Mouse (Mus musculus) cerebellum, postnatal 25 days (tissue): ENCODE results near the gene Mob3b.

Source experiments
- DNase-seq, 2 experiments: peaks; one replicate each; pipeline ENCODE4 v3.0.0; 2021; ENCODE audit warnings: mixed read lengths in 2 of 2

The Mob3b gene

DNA sequence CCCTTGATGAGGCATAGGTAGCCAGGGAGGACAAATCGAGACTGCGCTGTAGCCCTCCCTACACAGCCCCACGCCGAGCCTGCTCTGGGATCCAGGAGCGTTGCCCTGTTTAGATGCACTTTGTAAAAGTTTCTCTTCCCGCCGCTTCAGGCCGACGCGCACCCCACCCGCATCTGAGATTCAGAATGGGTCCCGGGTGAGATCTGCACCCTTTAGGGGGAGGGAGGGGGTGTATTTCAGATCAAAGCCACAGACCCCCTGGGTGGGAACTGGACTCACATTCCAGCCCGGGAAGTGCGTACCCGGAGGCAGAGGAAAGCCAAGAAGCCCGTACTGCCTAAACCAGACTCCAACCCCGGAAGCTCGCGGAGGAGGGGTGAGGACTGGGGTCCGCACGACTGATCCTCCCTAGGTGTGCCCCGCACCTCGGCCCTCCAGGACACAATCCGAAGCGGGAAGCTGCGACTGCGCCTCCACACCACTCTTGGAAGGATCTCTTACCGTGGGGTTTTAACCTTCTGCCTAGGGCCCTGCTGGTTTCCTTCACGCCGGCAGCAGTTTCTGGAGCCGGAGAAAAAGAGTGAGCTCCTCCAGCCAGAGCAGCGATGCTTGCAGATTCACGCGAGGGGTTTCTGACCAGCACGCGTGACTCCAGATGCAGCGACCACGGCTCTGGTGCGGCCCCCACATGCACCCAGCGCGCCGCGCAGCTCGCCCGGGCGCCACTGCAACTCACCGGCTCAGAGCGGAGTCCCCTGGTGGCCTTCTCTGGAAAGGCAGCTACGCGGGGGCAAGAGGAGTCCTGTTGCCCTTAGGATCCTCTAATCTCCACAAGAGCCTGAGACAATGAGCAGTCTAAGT lies at the start of gene Mob3b:
TSS of gene Mob3b (minus strand) at position 734 of the 861 bp plus-strand sequence.
- peak; percentile 80 to 88 for DNase-seq

- DNase-seq = no peak
Measured at GRCm38 (mm10) chr4:35204659-35205058, 47.4 kb upstream of the Mob3b start.

- no peak for DNase-seq
Measured at GRCm38 (mm10) chr4:35203724-35204123, 46.4 kb upstream of the Mob3b start.

DNA sequence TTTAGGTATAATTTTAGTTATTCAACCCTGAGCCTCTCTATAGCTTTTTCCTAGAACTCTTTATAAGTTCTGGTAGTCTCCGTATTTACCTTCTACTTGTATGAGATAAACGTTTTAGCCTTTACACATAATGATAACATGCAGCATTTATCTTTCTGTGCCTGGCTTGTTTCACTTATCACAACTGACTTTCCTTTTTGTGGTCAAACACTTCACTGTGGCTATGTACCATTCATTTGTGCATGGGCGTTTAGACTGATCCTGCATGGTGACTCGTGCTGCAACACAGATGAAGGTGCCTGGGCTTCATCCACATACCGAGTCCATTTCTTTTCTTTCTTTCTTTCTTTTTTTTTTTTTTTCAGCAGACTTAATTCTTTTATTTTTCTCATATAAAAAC lies 44.4 kb upstream of the Mob3b start:
- DNase-seq = no peak

- no peak for DNase-seq
Measured at GRCm38 (mm10) chr4:35192725-35193124, 35.4 kb upstream of the Mob3b start.

DNA sequence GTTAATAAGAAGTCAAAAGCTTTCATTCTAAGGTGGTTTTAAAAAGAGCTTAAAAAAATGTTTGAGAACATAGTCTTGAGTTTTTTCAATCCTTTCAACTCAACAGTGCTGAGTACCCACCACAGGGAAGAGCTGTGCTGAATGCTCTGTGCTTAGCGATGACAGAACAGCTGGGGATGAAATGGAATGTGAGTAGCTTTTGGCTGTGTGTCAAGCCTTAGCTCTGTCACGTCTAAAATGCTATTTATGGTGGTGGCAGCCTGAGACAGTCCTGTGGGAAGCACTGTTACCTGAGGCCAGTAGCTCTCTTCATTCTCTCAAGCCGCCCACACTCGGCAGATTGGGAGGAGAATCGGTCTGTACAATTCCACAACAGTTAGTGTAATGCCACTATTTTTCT lies 32.5 kb upstream of the Mob3b start:
- no peak for DNase-seq

DNA sequence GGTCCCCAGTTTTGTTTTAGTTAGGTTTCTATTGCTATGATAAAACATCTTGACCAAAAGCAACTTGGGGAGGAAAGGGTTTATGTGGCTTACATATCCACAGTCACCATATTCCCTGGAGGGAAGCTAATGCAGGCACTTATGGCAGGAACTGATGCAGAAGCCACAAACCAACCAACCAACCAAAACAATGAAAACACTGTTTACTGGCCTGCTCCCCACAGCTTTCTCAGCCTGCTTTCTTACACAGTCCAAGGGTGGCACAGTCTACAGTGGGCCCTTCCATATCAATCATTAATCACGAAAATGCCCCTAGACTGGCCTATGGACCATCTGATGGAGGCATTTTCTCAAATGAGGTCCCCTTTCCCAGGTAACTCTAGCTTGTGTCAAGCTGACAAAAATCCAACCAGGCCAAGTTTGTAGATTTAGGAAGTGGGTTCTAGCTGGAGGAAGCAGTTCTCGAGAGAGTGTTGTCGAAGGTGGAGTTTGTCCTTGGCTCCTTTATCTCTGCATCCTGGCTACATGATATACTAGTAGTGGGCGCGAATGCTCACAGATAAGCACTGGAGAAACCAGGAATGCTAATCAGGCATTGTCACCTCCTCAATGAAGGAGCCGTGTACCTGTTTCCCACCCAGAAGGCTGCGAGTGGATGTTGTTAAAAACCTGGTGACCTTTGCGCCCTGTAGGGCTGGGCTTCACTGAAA lies 30.5 kb upstream of the Mob3b start:
- no peak for DNase-seq

- DNase-seq = no peak
Measured at GRCm38 (mm10) chr4:35177926-35178645, 20.8 kb upstream of the Mob3b start.

- no peak for DNase-seq
Measured at GRCm38 (mm10) chr4:35175566-35175965, 18.3 kb upstream of the Mob3b start.

- DNase-seq = no peak
Measured at GRCm38 (mm10) chr4:35173551-35173950, 16.3 kb upstream of the Mob3b start.

DNA sequence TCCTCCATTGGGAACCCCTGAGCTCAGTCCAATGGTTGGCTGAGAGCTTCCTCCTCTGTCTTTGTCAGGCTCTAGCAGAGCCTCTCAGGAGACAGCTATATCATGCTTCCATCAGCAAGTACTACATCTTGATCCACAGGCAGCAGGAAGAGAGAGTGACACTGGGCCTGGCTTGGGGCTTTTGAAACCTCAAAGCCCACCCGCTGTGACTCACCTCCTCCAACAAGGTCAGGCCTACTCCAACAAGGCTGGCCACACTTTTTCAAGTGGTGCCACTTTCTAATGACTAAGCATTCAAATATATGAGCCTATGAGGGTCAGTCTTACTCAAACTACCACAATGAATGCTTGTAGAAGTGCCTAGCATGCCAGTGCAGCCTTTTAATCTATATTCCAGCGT lies 15.2 kb upstream of the Mob3b start:
- DNase-seq = no peak

DNA sequence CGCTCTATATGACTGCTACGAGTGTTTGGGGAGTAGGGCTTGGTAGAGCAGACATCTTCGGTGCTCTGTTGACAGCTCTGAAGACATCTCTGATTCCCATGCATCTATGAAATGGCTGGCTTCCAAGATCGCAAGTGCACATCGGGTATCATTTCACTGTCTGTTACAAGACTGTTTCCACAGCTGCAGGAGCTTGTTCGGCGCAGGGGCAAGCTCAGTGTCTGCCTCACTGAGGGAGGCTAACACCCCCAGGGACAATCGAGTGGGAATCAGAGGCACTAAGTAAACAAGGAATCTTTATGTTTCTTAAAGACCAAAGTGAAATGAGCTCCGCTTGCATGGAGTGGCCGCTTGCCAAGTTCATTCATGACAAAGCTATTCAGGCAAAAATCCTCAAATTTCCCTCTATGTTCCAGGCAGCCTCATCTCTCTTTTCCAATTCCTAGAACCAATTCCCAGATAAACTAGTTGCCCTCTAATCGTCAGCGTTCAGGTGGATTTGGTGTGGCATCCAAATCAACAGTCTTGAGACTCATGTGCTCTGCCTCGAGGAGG lies 12.4 kb upstream of the Mob3b start:
- no peak for DNase-seq

GRCm38 (mm10) chr4:35167855-35168254 lies 10.6 kb upstream of the Mob3b start:
- no peak for DNase-seq

- DNase-seq = no peak
Measured at GRCm38 (mm10) chr4:35165947-35166346, 8.7 kb upstream of the Mob3b start.

GRCm38 (mm10) chr4:35165275-35165674 lies 8.0 kb upstream of the Mob3b start:
- DNase-seq = no peak

GRCm38 (mm10) chr4:35157815-35158214 lies 531 bp upstream of the Mob3b start:
- no peak for DNase-seq

- peak; percentile 19 to 41 for DNase-seq
Measured at GRCm38 (mm10) chr4:35156149-35156611, 1.1 kb downstream of the Mob3b start.

GRCm38 (mm10) chr4:35155132-35155922 lies 2.0 kb downstream of the Mob3b start:
- DNase-seq = peak in 1 of 2 experiments; percentile 36

DNA sequence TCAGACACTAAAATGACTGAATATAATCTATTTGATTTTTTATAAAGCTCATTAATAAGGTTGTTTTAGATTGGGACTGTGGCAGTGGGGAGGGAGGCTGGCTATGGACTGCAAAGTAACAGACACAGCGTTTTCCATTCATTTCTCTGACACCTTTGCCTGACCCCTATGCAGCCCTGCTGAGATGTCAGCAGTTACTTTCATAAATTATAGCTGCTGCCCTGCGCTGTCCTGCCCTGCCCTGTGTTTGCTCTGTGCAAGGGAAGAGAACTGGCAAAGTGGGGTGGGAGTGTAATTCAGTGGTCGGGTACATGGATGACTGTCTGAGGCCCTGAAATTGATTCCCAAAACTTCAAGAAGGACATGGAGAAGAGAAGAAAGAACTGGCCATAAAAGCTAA lies 3.2 kb downstream of the Mob3b start:
- DNase-seq = no peak

GRCm38 (mm10) chr4:35151756-35152155 lies 5.5 kb downstream of the Mob3b start, which contains the start of gene Ifnk:
Gene Ifnk, plus strand, starts transcription at chr4:35152056.
- DNase-seq = no peak

GRCm38 (mm10) chr4:35150706-35151105 lies 6.6 kb downstream of the Mob3b start:
- no peak for DNase-seq

- no peak for DNase-seq
Measured at GRCm38 (mm10) chr4:35148326-35148725, 9.0 kb downstream of the Mob3b start.
